Mouse (Mus musculus) urinary bladder, adult 2 months (tissue): ENCODE data around the gene Krt9. TPM values are rescaled to one million over a fixed set of nuclear protein-coding genes. Genes with fewer than 3 reads are reported as not detected.
"Not testable (repeated sequence)": the region's sequence is repeated elsewhere in the genome, so short reads cannot be mapped to it uniquely, and the experiment has no call there.

Experiments
- DNase-seq: peaks from one replicate; pipeline ENCODE4 v3.0.0; 2022; ENCODE audit warnings: low spot score
- polyA plus RNA-seq: library from polyadenylated mRNA; depleted of rRNA; stranded (reverse); fragments of >200 nt; gene quantifications from 2 replicates; pipeline ENCODE4 v1.2.3, GENCODE M21; 2012; rRNA removed

Krt9 gene
- not detected in 2 replicates for polyA plus RNA-seq

- no peak for DNase-seq
Observed at GRCm38 (mm10) chr11:100192992-100193391, at the start of gene Krt9. Krt9 (minus strand) TSS chr11:100193246.

DNA sequence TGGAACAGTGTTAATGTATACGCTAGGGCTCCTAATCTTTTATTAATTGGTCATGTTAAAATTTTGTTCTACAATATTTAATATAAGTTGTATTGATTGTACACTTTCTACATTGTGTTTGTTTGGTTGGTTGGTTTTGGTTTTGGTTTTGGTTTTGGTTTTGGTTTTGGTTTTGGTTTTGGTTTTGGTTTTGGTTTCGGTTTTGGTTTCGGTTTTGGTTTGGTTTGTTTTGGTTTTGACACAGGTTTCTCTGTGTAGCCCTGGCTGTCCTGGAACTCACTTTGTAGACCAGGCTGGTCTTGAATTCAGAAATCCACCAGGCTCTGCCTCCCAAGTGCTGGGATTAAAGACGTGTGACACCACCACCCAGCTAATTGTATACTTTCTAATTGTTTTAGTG, 47.2 kb upstream of the Krt9 start:
- not testable (repeated sequence) for DNase-seq

- DNase-seq, result no peak
Observed at GRCm38 (mm10) chr11:100221741-100222140, 28.7 kb upstream of the Krt9 start.

DNA sequence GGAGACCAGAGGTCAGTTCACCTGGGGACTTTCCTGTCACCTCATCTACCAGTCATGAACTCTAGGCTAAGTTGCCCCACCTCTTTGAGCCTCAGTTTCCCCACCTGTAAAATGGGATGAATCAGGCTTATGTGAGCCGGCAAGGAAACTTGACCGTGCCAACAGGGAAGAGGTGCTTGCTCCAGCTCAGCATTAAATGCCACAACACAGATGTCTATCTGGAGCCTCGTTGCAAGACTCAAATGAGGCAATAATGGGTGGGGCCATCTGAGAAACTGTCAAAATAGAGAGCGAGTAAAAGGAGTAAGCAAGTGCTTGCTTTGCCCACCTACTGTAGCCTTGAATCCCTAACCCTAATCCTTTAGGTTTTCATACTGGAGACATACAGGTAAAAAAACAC, 26.3 kb upstream of the Krt9 start:
- DNase-seq, result no peak

GRCm38 (mm10) chr11:100208542-100208941, 15.5 kb upstream of the Krt9 start:
- no peak for DNase-seq

GRCm38 (mm10) chr11:100207498-100207897, 14.5 kb upstream of the Krt9 start, which contains the start of gene Krt14:
Krt14 (minus strand) TSS chr11:100207548.
- DNase-seq, result no peak

DNA sequence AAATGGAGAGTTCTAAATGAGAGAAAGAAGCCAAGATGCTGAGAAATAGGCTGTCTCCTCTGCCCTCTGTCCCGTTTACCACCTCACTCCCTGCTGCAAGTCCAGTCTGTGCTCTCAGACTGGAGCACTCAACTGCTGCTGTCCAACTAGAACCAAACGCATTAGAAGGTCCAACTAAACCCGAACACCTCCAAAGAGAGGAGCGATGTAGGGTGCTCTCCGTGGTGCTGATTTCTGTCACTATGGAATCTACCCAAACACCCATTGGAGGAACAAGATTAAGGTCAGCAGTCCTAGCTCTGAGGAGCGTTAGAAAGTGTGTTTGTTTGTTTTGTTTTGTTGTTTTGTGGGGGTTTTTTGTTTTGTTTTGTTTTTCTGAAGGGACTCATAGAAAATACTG, 10.4 kb upstream of the Krt9 start:
- no peak for DNase-seq

DNA sequence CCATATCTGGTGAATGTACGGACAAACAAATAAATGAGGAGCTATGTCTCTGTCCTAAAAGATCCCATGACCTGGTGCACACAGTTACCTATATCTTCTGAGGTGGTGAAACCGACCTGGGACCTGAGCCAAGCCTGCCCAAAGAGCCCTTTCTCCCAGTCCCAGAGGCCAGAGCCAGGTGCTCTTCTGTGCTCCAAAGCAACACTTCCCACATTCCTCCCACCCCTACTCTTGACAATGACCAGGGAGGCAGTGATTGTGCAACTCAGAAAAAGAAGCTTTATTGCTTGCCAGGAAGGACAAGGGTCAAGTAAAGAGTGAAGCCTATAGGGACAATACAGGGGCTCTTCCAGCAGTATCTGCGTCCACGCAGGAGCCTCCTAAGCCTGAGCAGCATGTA, 9.9 kb upstream of the Krt9 start:
- no peak for DNase-seq

DNA sequence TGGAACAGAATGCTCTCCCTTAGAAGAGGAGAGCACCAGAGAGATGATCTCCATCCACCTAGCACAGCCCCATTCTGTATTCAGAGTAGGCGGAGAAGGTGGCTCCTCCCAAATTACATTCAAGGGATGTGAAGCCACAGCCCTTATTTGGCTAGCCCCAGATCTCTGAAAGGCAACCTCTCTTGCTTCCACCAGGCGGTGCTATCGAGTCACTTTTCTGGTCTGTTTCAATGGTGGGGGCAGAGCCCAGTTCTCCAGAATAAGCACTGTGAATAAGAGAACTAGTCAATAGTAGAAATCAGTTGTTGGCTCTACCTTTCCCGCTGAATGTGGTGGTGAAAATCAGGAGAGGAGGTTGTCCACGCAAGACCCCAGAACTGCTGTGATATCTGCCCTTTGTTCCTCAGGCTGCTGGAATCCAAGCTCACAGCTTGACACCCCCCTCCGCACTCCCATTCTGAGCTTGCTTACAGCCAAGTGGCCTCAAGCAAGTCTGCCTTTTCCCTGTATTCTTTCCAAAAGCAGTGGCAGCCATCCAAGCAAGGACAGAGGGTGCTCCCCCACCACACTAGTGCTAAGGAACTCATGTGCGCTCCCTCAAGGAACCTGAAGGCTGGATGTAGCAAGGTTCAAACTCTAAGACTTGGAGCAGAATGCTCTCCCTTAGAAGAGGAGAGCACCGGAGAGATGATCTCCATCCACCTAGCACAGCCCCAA, 7.2 kb upstream of the Krt9 start:
- no peak for DNase-seq

- DNase-seq, result no peak
Observed at GRCm38 (mm10) chr11:100198666-100199065, 5.6 kb upstream of the Krt9 start.

- no peak for DNase-seq
Observed at GRCm38 (mm10) chr11:100191820-100192219, 1.2 kb downstream of the Krt9 start.

DNA sequence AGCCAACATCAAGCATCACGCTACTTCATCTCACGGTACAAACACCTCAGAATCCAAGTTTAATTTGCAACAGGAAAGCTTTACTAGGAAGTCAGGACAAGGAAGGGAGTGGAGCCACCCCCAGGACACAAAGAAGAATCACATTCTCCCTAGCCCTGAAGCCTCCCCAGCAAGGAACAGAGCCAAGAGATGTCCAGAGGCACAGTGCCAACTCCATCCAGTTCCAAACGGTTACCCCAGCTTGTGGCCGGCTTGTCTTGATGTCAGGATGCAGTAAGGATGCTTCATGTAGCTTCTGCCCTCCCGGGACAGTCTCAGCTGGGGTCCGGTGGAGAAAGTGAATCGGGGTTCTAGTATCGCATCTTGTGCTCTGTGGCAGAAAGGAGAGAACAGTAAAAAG, 6.3 kb downstream of the Krt9 start:
- no peak for DNase-seq

DNA sequence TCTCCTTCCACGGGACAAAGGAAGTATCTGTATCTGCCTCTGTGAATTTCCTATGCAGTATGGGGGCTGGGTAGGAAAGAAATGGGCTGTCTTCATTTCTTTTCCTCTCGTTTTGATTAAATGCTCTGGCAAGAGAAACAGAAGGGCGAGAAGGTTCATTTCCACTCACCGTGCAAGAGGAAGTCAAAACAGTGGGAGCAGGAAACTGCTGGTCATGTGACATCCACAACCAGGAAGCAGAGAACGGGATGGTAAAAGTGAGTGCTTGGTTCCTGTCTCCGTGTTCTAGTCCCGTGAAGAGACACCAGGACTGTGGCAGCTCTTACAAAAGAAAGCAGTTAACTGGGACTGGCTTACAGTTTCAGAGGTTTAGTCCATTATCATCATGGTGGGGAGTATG, 11.3 kb downstream of the Krt9 start:
- no peak for DNase-seq

GRCm38 (mm10) chr11:100179260-100179659, 13.8 kb downstream of the Krt9 start:
- no peak for DNase-seq

DNA sequence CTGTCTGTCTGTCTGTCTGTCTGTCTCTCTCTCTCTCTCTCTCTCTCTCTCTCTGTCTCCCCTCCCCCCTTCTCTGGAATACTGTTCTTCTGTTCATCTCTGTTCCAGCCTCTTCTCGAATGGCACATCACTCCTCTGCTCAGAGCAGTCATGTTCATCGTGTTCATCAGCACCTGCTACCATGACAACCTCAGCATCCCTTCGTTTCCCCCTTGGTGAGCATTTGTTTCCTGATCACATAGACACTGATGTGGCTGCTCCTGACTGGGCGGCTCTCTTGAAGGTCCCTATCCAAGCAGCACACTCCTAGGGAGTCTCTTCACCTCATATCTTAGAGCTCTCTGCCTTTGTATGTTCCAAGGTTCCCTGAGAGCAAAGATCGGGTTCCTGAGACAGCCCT, 14.7 kb downstream of the Krt9 start:
- DNase-seq, result no peak

GRCm38 (mm10) chr11:100176791-100177190, 16.3 kb downstream of the Krt9 start:
- DNase-seq, result no peak

DNA sequence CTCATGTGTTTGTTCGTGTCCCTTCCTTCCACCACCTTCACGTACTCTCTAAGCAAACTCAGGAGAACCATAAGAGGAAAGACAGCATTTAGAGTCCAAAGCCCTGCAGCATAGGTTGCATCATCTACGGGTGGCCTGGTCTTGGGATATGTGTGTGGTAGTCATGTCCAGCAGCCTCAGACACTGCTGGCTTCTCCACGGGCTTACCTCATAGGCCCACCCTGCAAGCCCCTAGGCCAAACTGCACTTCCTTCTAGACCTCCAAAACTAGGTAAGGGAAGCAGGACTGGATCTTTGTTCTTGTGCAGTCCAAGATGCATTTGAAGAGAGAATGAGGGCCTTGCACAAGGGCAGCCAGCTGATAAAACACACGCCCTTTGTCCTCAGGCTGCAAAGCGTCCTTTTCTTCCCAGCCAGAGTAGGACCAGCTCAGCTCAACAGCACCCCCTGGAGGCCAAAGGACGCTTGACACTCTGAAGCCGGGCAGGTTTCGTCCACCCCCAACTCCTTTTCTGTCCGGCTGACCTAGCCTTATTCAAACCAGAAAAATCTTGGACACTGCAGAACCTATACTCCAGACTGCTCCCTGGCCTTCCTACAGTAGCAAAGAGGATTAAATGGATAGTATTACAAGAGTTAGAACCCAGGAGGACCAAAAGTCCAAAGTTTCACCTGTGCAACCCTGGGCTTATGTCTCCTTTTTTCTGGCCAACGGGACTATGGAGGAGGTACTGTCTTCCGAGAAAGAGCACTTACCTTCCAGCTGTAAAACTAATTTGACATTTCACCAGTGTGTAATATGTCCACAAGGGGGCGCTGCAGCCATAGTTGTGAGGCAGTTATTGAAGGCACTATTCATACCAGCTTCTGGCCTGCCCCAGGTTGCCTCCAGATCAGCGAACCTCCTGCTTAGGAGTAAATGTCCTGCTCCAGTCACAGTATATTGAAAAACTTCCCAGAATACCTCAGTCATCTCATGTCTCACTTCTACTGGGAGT, 24.0 kb downstream of the Krt9 start:
- peak; percentile 78 for DNase-seq

- peak; percentile 75 for DNase-seq
Observed at GRCm38 (mm10) chr11:100168071-100168470, 25.0 kb downstream of the Krt9 start.

GRCm38 (mm10) chr11:100164392-100164791, 28.7 kb downstream of the Krt9 start:
- DNase-seq, result no peak

GRCm38 (mm10) chr11:100157908-100158477, 35.1 kb downstream of the Krt9 start:
- no peak for DNase-seq

DNA sequence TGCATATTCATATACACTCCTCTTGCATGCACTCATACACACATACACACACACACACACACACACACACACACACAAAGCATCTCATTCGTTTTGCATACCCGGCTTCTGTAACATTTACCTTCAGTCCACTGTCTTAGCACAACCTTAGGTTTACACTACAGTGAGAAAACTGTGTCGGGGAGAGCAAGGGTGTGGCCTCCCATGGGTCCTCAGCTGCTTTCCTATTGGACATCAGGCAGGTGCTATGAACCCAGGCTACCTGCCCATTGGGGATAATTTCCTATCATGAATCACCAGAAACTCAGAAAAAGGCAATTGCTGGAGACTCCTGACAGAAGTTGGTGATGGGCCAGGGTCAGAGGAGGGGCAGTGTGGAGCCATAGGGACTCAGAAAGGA, 35.7 kb downstream of the Krt9 start:
- DNase-seq, result no peak

GRCm38 (mm10) chr11:100155497-100156255, 37.4 kb downstream of the Krt9 start:
- no peak for DNase-seq
